Mouse (Mus musculus) forebrain, embryonic 11.5 days (tissue): Measurements from ENCODE around the gene Gpr107. TPM values are rescaled to one million over a fixed set of nuclear protein-coding genes. Genes with fewer than 3 reads are reported as not detected.

ENCODE experiments used
- ATAC-seq: fragments of 200-750 bp; cut with Nextera tagmentation; replicated peaks from 2 replicates; pipeline ENCODE4 v1.8.0; 2017; ENCODE audit warnings: moderate TSS enrichment; ENCODE audit not compliant: low FRiP score
- DNase-seq: peaks from one replicate; pipeline ENCODE4 v3.0.0-alpha.2; 2017; ENCODE audit warnings: low spot score
- H3K27ac ChIP-seq: fragments of 300-500 bp; sonication (generic); 2 replicates; pipeline ENCODE4 v1.5.1; 2014; ENCODE audit warnings: low read depth, low read length
- H3K27me3 ChIP-seq: fragments of 300-500 bp; sonication (generic); 2 replicates; pipeline ENCODE4 v1.6.1; 2014; ENCODE audit warnings: mild to moderate bottlenecking, low read length, mixed read lengths; ENCODE audit not compliant: control insufficient read depth, insufficient read depth
- H3K36me3 ChIP-seq: fragments of 300-500 bp; sonication (generic); 2 replicates; pipeline ENCODE4 v1.6.1; 2014; ENCODE audit warnings: mild to moderate bottlenecking, low read length, moderate library complexity, mixed read lengths; ENCODE audit not compliant: control insufficient read depth, insufficient read depth
- H3K4me1 ChIP-seq: fragments of 300-500 bp; sonication (generic); replicated peaks from 2 replicates; pipeline ENCODE4 v1.6.1; 2014; ENCODE audit warnings: low read length, mixed read lengths; ENCODE audit not compliant: control insufficient read depth, insufficient read depth
- H3K4me2 ChIP-seq: fragments of 300-500 bp; sonication (generic); 2 replicates; pipeline ENCODE4 v1.6.1; 2014; ENCODE audit warnings: low read depth, mild to moderate bottlenecking, low read length, moderate library complexity, mixed read lengths; ENCODE audit not compliant: severe bottlenecking
- H3K4me3 ChIP-seq: fragments of 300-500 bp; sonication (generic); 2 replicates; pipeline ENCODE4 v1.5.1; 2014; ENCODE audit warnings: low read depth, low read length
- H3K9ac ChIP-seq: fragments of 300-500 bp; sonication (generic); 2 replicates; pipeline ENCODE4 v1.6.1; 2014; ENCODE audit warnings: low read length
- H3K9me3 ChIP-seq: fragments of 300-500 bp; sonication (generic); 2 replicates; pipeline ENCODE4 v1.6.1; 2016; ENCODE audit warnings: low read length, mixed read lengths; ENCODE audit not compliant: control insufficient read depth
- WGBS: fragments of 180-500 bp; shearing (Covaris S2); extraction: QIAGEN DNeasy Blood & Tissue Kit; methylation state at CpG from one replicate; pipeline ENCODE4 v1.1.7; 2014; 5-methylcytosine and 5-hydroxymethylcytosine counted together
- polyA plus RNA-seq: library from polyadenylated mRNA; unstranded; fragments of >200 nt; fragmentation: Nextera tagmentation; extraction: Ambion mirVana; gene quantifications from 2 replicates; pipeline ENCODE4 v1.2.1, GENCODE M21; 2014

Gene Gpr107
- polyA plus RNA-seq, 1 experiment from 2014 or later, result 30.7 TPM

- DNase-seq (no peak), ATAC-seq (no peak)
- no peak overlapping the region for H3K9ac ChIP-seq
- no peaks in the 10 kb centered on the region for H3K36me3 ChIP-seq
- H3K4me1 ChIP-seq, result no peaks in the 10 kb centered on the region
- no peak overlapping the region for H3K27ac ChIP-seq
- no peaks in the 10 kb centered on the region for H3K9me3 ChIP-seq
- no peak overlapping the region for H3K4me3 ChIP-seq
- no peaks in the 10 kb centered on the region for H3K27me3 ChIP-seq
- 82% methylated on average over 4 of the region's 4 CpGs for WGBS
- no peak overlapping the region for H3K4me2 ChIP-seq
These were observed 54.1 kb downstream of the Gpr107 start for GRCm38 (mm10) chr2:31206211-31206610.

GRCm38 (mm10) chr2:31206882-31207281, 54.8 kb downstream of the Gpr107 start:
- no peak for DNase-seq
- Histone ChIP-seq H3K9me3 (no peaks in the 10 kb centered on the region), H3K4me2 (no peak overlapping the region), H3K9ac (no peak overlapping the region), H3K27me3 (no peaks in the 10 kb centered on the region), H3K4me1 (no peaks in the 10 kb centered on the region), H3K4me3 (no peak overlapping the region), H3K27ac (no peak overlapping the region), H3K36me3 (no peaks in the 10 kb centered on the region)
- WGBS, result 67% methylated on average over 8 of the region's 8 CpGs
- no peak for ATAC-seq

GRCm38 (mm10) chr2:31208544-31209142, 56.5 kb downstream of the Gpr107 start:
- Histone ChIP-seq H3K27ac (no peak overlapping the region), H3K36me3 (no peaks in the 10 kb centered on the region)
- WGBS, result 93% methylated on average over 13 of the region's 13 CpGs

GRCm38 (mm10) chr2:31209525-31209924, 57.4 kb downstream of the Gpr107 start:
- Histone ChIP-seq H3K4me1 (no peaks in the 10 kb centered on the region), H3K36me3 (no peaks in the 10 kb centered on the region; the same call in 1 of the 2 replicates), H3K9me3 (no peaks in the 10 kb centered on the region), H3K9ac (no peak overlapping the region), H3K4me2 (no peak overlapping the region), H3K27me3 (no peaks in the 10 kb centered on the region), H3K4me3 (no peak overlapping the region), H3K27ac (no peak overlapping the region)
- WGBS, result 87% methylated on average over 4 of the region's 4 CpGs
- no peak for DNase-seq
- no peak for ATAC-seq

More at GRCm38 (mm10) chr2:31208544-31209142, 56.5 kb downstream of the Gpr107 start:
- no peaks in the 10 kb centered on the region for H3K9me3 ChIP-seq
- no peaks in the 10 kb centered on the region for H3K27me3 ChIP-seq
- H3K4me1 ChIP-seq, result no peaks in the 10 kb centered on the region
- H3K4me2 ChIP-seq, result no peak overlapping the region
- H3K9ac ChIP-seq, result no peak overlapping the region
- ATAC-seq, result no peak
- H3K4me3 ChIP-seq, result no peak overlapping the region
- no peak for DNase-seq

- H3K4me3 ChIP-seq, result no peak overlapping the region
- no peaks in the 10 kb centered on the region for H3K4me1 ChIP-seq
- H3K9ac ChIP-seq, result no peak overlapping the region
- H3K9me3 ChIP-seq, result no peaks in the 10 kb centered on the region
- ATAC-seq (no peak), DNase-seq (no peak)
- H3K36me3 ChIP-seq, result peaks cover 5% of the 10 kb centered on the region; the same call in 1 of the 2 replicates
- H3K27ac ChIP-seq, result no peak overlapping the region
- 65% methylated on average over 11 of the region's 11 CpGs for WGBS
- H3K27me3 ChIP-seq, result no peaks in the 10 kb centered on the region
- H3K4me2 ChIP-seq, result no peak overlapping the region
These were observed 58.2 kb downstream of the Gpr107 start for GRCm38 (mm10) chr2:31210144-31210847.

GRCm38 (mm10) chr2:31211204-31211603, 59.1 kb downstream of the Gpr107 start:
- no peak overlapping the region for H3K9ac ChIP-seq
- H3K27ac ChIP-seq, result no peak overlapping the region
- no peak overlapping the region for H3K4me3 ChIP-seq
- H3K4me2 ChIP-seq, result no peak overlapping the region
- H3K4me1 ChIP-seq, result no peaks in the 10 kb centered on the region
- peaks cover 5% of the 10 kb centered on the region; the same call in 1 of the 2 replicates for H3K36me3 ChIP-seq
- 59% methylated on average over 3 of the region's 3 CpGs for WGBS
- no peak for ATAC-seq
- no peaks in the 10 kb centered on the region for H3K27me3 ChIP-seq
- no peaks in the 10 kb centered on the region for H3K9me3 ChIP-seq
- no peak for DNase-seq

- Histone ChIP-seq H3K9me3 (no peaks in the 10 kb centered on the region), H3K4me3 (no peak overlapping the region), H3K4me2 (no peak overlapping the region), H3K36me3 (peaks cover 5% of the 10 kb centered on the region; the same call in 1 of the 2 replicates), H3K9ac (no peak overlapping the region), H3K27ac (no peak overlapping the region), H3K4me1 (no peaks in the 10 kb centered on the region), H3K27me3 (no peaks in the 10 kb centered on the region)
- no peak for DNase-seq
- 82% methylated on average over 16 of the region's 16 CpGs for WGBS
- no peak for ATAC-seq
These were observed 62.2 kb downstream of the Gpr107 start for GRCm38 (mm10) chr2:31214211-31214796.

GRCm38 (mm10) chr2:31218611-31219010, 66.5 kb downstream of the Gpr107 start:
- DNase-seq (no peak), ATAC-seq (no peak)
- Histone ChIP-seq H3K4me2 (no peak overlapping the region), H3K36me3 (peaks cover 5% of the 10 kb centered on the region; the same call in 1 of the 2 replicates), H3K4me3 (no peak overlapping the region), H3K9ac (no peak overlapping the region), H3K27me3 (no peaks in the 10 kb centered on the region), H3K27ac (no peak overlapping the region), H3K9me3 (no peaks in the 10 kb centered on the region), H3K4me1 (no peaks in the 10 kb centered on the region)
- WGBS, result 91% methylated on average over 3 of the region's 3 CpGs
